Mouse (Mus musculus): ENCODE measurements around the gene Ap3b1. TPM values are rescaled to one million over a fixed set of nuclear protein-coding genes. Genes with fewer than 3 reads are reported as not detected.
"Not testable (repeated sequence)": the region's sequence is repeated elsewhere in the genome, so short reads cannot be mapped to it uniquely, and the experiment has no call there.

Gene Ap3b1
- polyA plus RNA-seq, 1 experiment = 79.3 TPM

DNA sequence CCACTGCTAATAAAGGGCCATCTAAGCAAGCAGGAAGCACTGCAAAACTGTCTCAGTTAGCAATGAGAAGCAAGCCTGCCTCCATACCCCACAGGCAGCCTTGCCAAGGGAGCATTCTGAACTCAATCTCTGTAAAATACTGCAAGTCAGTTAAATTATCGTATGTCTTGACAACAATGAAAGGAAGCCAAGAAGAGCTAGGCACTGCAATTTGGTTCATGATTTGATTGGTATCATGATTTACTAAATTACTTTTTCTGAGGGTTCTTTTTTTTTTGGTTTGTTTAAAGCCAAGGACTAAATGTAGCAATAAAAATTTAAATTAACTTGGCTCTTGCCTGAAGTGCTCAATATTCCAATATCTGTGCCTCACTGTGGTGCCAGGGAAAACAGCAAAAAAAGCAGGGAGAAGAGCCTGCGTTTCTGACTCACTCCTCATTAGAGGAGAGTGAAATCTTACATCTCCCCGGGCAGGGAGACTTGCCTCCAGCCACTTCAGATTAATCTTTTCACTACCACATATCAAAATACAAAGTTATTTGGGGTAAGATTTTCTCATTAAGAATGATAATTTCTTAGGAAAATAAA is 28.3 kb upstream of the Ap3b1 start:
- H3K27me3 ChIP-seq (ENCODE audit: control insufficient read depth, insufficient read depth, low read length, poor library complexity, severe bottlenecking) = no peaks in the 10 kb centered on the region
- peaks cover 3% of the 10 kb centered on the region for H3K4me1 ChIP-seq (ENCODE audit: control insufficient read depth, insufficient read depth, low read length)
- H3K9ac ChIP-seq (ENCODE audit: low read depth, poor library complexity, severe bottlenecking) = no peak overlapping the region
- H3K27ac ChIP-seq (ENCODE audit: insufficient read depth, low read length) = no peak overlapping the region
- no peak overlapping the region for H3K4me3 ChIP-seq (ENCODE audit: low read depth, low read length)
- no peak for TF ChIP-seq CTCF (IDR thresholded peaks at IDR 0.05; ENCODE audit: low read depth, low read length)
- no peak for TF ChIP-seq POLR2A (IDR thresholded peaks at IDR 0.05; ENCODE audit: insufficient read depth, low read length)
- no peak for TF ChIP-seq EP300 (IDR thresholded peaks at IDR 0.05; ENCODE audit: insufficient read depth, low read depth, low read length)
- H3K36me3 ChIP-seq (ENCODE audit: control insufficient read depth, insufficient read depth, low read length, poor library complexity, severe bottlenecking) = no peaks in the 10 kb centered on the region
- no peaks in the 10 kb centered on the region for H3K9me3 ChIP-seq (replicated peaks; ENCODE audit: control insufficient read depth, insufficient read depth, low read length, poor library complexity, severe bottlenecking)

DNA sequence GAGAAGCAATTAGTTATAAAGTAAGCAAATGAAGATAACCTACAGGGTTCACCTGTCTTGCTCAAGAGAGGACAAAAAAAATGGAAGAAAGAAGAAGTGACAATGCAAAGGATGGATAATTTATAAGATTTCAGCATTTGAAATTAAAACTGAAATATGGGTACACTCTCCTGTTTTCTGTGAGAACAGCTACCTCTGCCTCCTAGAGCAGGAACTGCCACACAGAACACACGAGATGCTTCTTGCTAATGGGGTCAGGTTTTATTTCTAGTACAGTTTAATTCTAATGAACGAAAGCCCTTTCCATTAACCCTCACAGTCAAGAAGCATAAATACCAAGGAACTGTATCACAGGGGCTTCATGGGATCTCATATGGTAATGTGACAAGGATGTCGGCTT is 20.4 kb upstream of the Ap3b1 start:
- H3K4me3 ChIP-seq (ENCODE audit: low read depth, low read length) = no peak overlapping the region
- H3K36me3 ChIP-seq (ENCODE audit: control insufficient read depth, insufficient read depth, low read length, poor library complexity, severe bottlenecking) = no peaks in the 10 kb centered on the region
- no peaks in the 10 kb centered on the region for H3K9me3 ChIP-seq (replicated peaks; ENCODE audit: control insufficient read depth, insufficient read depth, low read length, poor library complexity, severe bottlenecking)
- H3K4me1 ChIP-seq (ENCODE audit: control insufficient read depth, insufficient read depth, low read length) = no peaks in the 10 kb centered on the region
- H3K27ac ChIP-seq (ENCODE audit: insufficient read depth, low read length) = no peak overlapping the region
- H3K27me3 ChIP-seq (ENCODE audit: control insufficient read depth, insufficient read depth, low read length, poor library complexity, severe bottlenecking) = no peaks in the 10 kb centered on the region
- no peak for TF ChIP-seq POLR2A (IDR thresholded peaks at IDR 0.05; ENCODE audit: insufficient read depth, low read length)
- no peak for TF ChIP-seq EP300 (IDR thresholded peaks at IDR 0.05; ENCODE audit: insufficient read depth, low read depth, low read length)
- no peak for TF ChIP-seq CTCF (IDR thresholded peaks at IDR 0.05; ENCODE audit: low read depth, low read length)
- H3K9ac ChIP-seq (ENCODE audit: low read depth, poor library complexity, severe bottlenecking) = no peak overlapping the region

- Histone ChIP-seq H3K9ac (ENCODE audit: low read depth, poor library complexity, severe bottlenecking) (no peak overlapping the region), H3K36me3 (ENCODE audit: control insufficient read depth, insufficient read depth, low read length, poor library complexity, severe bottlenecking) (no peaks in the 10 kb centered on the region), H3K4me1 (ENCODE audit: control insufficient read depth, insufficient read depth, low read length) (no peaks in the 10 kb centered on the region), H3K27ac (ENCODE audit: insufficient read depth, low read length) (no peak overlapping the region), H3K27me3 (ENCODE audit: control insufficient read depth, insufficient read depth, low read length, poor library complexity, severe bottlenecking) (no peaks in the 10 kb centered on the region), H3K9me3 (replicated peaks; ENCODE audit: control insufficient read depth, insufficient read depth, low read length, poor library complexity, severe bottlenecking) (no peaks in the 10 kb centered on the region), H3K4me3 (ENCODE audit: low read depth, low read length) (no peak overlapping the region)
- TF ChIP-seq EP300 (IDR thresholded peaks at IDR 0.05; ENCODE audit: insufficient read depth, low read depth, low read length) = no peak
- TF ChIP-seq CTCF (IDR thresholded peaks at IDR 0.05; ENCODE audit: low read depth, low read length) = peak; percentile 33
- no peak for TF ChIP-seq POLR2A (IDR thresholded peaks at IDR 0.05; ENCODE audit: insufficient read depth, low read length)
Measured at GRCm38 (mm10) chr13:94343192-94343591, 15.6 kb upstream of the Ap3b1 start.

DNA sequence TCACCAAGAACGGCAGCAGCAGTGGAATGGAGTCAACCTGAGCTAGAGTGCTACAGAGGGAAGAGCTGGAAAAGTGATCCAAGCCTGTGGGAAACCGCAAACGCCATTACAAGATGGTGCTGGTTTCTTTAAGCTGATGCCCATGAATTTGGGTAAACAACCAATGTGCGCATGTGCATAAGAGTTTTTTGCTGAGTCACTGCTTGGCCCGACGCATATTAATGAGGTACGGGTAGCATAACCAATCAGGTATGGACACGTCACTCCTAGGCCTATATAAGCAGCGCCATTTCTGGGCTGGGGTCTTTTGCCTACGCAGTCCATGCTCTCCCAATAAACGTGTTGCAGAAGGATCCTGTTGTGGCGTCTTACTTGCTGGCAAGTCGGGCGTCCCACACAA is 14.2 kb upstream of the Ap3b1 start:
- H3K4me1 ChIP-seq (ENCODE audit: control insufficient read depth, insufficient read depth, low read length); H3K4me3 ChIP-seq (ENCODE audit: low read depth, low read length); H3K9me3 ChIP-seq (replicated peaks; ENCODE audit: control insufficient read depth, insufficient read depth, low read length, poor library complexity, severe bottlenecking); H3K27me3 ChIP-seq (ENCODE audit: control insufficient read depth, insufficient read depth, low read length, poor library complexity, severe bottlenecking); H3K9ac ChIP-seq (ENCODE audit: low read depth, poor library complexity, severe bottlenecking); H3K36me3 ChIP-seq (ENCODE audit: control insufficient read depth, insufficient read depth, low read length, poor library complexity, severe bottlenecking); H3K27ac ChIP-seq (ENCODE audit: insufficient read depth, low read length): not testable (repeated sequence)

GRCm38 (mm10) chr13:94354584-94354983 is 4.2 kb upstream of the Ap3b1 start:
- TF ChIP-seq CTCF (IDR thresholded peaks at IDR 0.05; ENCODE audit: low read depth, low read length) (no peak), POLR2A (IDR thresholded peaks at IDR 0.05; ENCODE audit: insufficient read depth, low read length) (no peak), EP300 (IDR thresholded peaks at IDR 0.05; ENCODE audit: insufficient read depth, low read depth, low read length) (no peak)
- peaks cover 9% of the 10 kb centered on the region for H3K9me3 ChIP-seq (replicated peaks; ENCODE audit: control insufficient read depth, insufficient read depth, low read length, poor library complexity, severe bottlenecking)
- no peaks in the 10 kb centered on the region for H3K4me1 ChIP-seq (ENCODE audit: control insufficient read depth, insufficient read depth, low read length)
- no peaks in the 10 kb centered on the region for H3K36me3 ChIP-seq (ENCODE audit: control insufficient read depth, insufficient read depth, low read length, poor library complexity, severe bottlenecking)
- no peak overlapping the region for H3K9ac ChIP-seq (ENCODE audit: low read depth, poor library complexity, severe bottlenecking)
- no peak overlapping the region for H3K27ac ChIP-seq (ENCODE audit: insufficient read depth, low read length)
- H3K4me3 ChIP-seq (ENCODE audit: low read depth, low read length) = no peak overlapping the region
- no peaks in the 10 kb centered on the region for H3K27me3 ChIP-seq (ENCODE audit: control insufficient read depth, insufficient read depth, low read length, poor library complexity, severe bottlenecking)

DNA sequence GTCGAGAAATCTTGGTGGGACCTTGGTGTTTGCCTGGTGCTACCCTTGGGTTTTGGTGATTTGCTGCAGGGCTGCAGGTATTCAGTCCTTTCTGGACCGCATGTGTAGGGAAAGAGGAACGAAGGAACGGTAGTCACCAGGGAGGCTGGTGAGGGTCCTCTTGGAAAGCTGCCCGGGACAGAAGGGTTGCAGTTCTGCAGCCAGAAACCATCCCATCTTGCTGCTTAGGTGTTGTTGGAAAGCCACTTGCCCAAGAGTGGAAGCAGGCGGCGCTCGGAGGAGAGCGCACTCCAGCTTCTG is 709 bp upstream of the Ap3b1 start:
- Histone ChIP-seq H3K27ac (ENCODE audit: insufficient read depth, low read length) (peak overlapping the region; percentile 52), H3K9me3 (replicated peaks; ENCODE audit: control insufficient read depth, insufficient read depth, low read length, poor library complexity, severe bottlenecking) (peaks cover 9% of the 10 kb centered on the region), H3K9ac (ENCODE audit: low read depth, poor library complexity, severe bottlenecking) (peak overlapping the region; percentile 88), H3K4me1 (ENCODE audit: control insufficient read depth, insufficient read depth, low read length) (peaks cover 3% of the 10 kb centered on the region), H3K27me3 (ENCODE audit: control insufficient read depth, insufficient read depth, low read length, poor library complexity, severe bottlenecking) (no peaks in the 10 kb centered on the region), H3K36me3 (ENCODE audit: control insufficient read depth, insufficient read depth, low read length, poor library complexity, severe bottlenecking) (no peaks in the 10 kb centered on the region), H3K4me3 (ENCODE audit: low read depth, low read length) (peak overlapping the region; percentile 99)
- TF ChIP-seq POLR2A (IDR thresholded peaks at IDR 0.05; ENCODE audit: insufficient read depth, low read length) (no peak), EP300 (IDR thresholded peaks at IDR 0.05; ENCODE audit: insufficient read depth, low read depth, low read length) (no peak), CTCF (IDR thresholded peaks at IDR 0.05; ENCODE audit: low read depth, low read length) (no peak)
